Mouse (Mus musculus) liver, postnatal 0 days (tissue): Measurements from ENCODE around the gene Hnf1a.

Source experiments
- CTCF ChIP-seq: sonication (generic); IDR thresholded peaks from 2 replicates; pipeline ENCODE4 v1.5.1; 2016; ENCODE audit warnings: antibody characterized with exemption, low read depth
- EP300 ChIP-seq: IDR thresholded peaks from 2 replicates; pipeline ENCODE4 v1.6.1; 2016; ENCODE audit warnings: antibody characterized with exemption, low read depth, mild to moderate bottlenecking

- TF ChIP-seq CTCF: no peak
- TF ChIP-seq EP300: no peak
These were observed 25.6 kb upstream of the Hnf1a start for GRCm38 (mm10) chr5:114996447-114996846.
